Mouse (Mus musculus) kidney, embryonic 16.5 days (tissue): ENCODE data around the gene Ufsp1. TPM values are rescaled to one million over a fixed set of nuclear protein-coding genes. Genes with fewer than 3 reads are reported as not detected.

Experiments
- ATAC-seq: fragments of 200-750 bp; cut with Nextera tagmentation; 2 replicates; pipeline ENCODE4 v1.8.0; 2017; ENCODE audit warnings: moderate TSS enrichment; ENCODE audit not compliant: low FRiP score, low TSS enrichment
- H3K27ac ChIP-seq: fragments of 300-500 bp; sonication (generic); 2 replicates; pipeline ENCODE4 v1.5.1; 2014; ENCODE audit warnings: low read length
- H3K27me3 ChIP-seq: fragments of 300-500 bp; sonication (generic); 2 replicates; pipeline ENCODE4 v1.6.1; 2014; ENCODE audit warnings: low read length, control low read depth, mixed read lengths; ENCODE audit not compliant: insufficient read depth
- H3K36me3 ChIP-seq: fragments of 300-500 bp; sonication (generic); 2 replicates; pipeline ENCODE4 v1.6.1; 2014; ENCODE audit warnings: low read length, control low read depth, mixed read lengths; ENCODE audit not compliant: insufficient read depth
- H3K4me1 ChIP-seq: fragments of 300-500 bp; sonication (generic); 2 replicates; pipeline ENCODE4 v1.6.1; 2014; ENCODE audit warnings: low read length, control low read depth, mixed read lengths; ENCODE audit not compliant: insufficient read depth
- H3K4me2 ChIP-seq: fragments of 300-500 bp; sonication (generic); replicated peaks from 2 replicates; pipeline ENCODE4 v1.6.1; 2014; ENCODE audit warnings: low read depth, low read length
- H3K4me3 ChIP-seq: fragments of 300-500 bp; sonication (generic); 2 replicates; pipeline ENCODE4 v1.5.1; 2014; ENCODE audit warnings: mild to moderate bottlenecking, low read length
- H3K9ac ChIP-seq: fragments of 300-500 bp; sonication (generic); replicated peaks from 2 replicates; pipeline ENCODE4 v1.6.1; 2014; ENCODE audit warnings: low read length
- H3K9me3 ChIP-seq: fragments of 300-500 bp; sonication (generic); 2 replicates; pipeline ENCODE4 v1.6.1; 2016; ENCODE audit warnings: low read length, control low read depth
- WGBS: fragments of 180-500 bp; shearing (Covaris S2); extraction: QIAGEN DNeasy Blood & Tissue Kit; methylation state at CpG from one replicate; pipeline ENCODE4 v1.1.7; 2014; 5-methylcytosine and 5-hydroxymethylcytosine counted together
- polyA plus RNA-seq: library from polyadenylated mRNA; unstranded; fragments of >200 nt; fragmentation: Nextera tagmentation; extraction: Ambion mirVana; gene quantifications from 2 replicates; pipeline ENCODE4 v1.2.1, GENCODE M21; 2015

Ufsp1 gene
- polyA plus RNA-seq, 1 experiment from 2014 or later, result 7.2 TPM

DNA sequence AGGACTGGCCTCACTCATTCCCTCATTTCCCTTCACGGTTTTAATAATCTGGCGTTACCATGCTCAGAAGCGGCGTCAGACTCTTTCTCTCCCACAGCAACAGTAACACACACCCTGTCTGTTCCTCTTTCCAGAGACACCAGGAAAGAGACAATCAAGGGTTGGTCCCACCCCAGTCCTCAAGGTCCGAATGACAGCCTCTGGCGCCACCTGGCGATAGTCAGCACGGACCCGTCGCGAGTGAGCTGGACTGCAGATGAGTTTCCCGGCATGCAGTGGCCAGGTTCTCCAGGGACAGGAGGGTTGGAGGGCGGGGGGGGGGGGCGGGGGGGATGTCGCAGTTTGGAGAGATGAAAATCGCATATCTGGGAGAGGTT lies 7.8 kb upstream of the Ufsp1 start:
- peaks cover 44% of the 10 kb centered on the region for H3K27me3 ChIP-seq
- peak overlapping the region; percentile 45 for H3K4me3 ChIP-seq
- peak overlapping the region; percentile 75 for H3K4me2 ChIP-seq
- no peaks in the 10 kb centered on the region for H3K9me3 ChIP-seq
- peaks cover 28% of the 10 kb centered on the region for H3K4me1 ChIP-seq
- H3K36me3 ChIP-seq, result no peaks in the 10 kb centered on the region
- WGBS, result under 1% methylated on average over 16 of the region's 16 CpGs
- no peak overlapping the region for H3K9ac ChIP-seq
- H3K27ac ChIP-seq, result no peak overlapping the region
- peak; percentile 57 for ATAC-seq

DNA sequence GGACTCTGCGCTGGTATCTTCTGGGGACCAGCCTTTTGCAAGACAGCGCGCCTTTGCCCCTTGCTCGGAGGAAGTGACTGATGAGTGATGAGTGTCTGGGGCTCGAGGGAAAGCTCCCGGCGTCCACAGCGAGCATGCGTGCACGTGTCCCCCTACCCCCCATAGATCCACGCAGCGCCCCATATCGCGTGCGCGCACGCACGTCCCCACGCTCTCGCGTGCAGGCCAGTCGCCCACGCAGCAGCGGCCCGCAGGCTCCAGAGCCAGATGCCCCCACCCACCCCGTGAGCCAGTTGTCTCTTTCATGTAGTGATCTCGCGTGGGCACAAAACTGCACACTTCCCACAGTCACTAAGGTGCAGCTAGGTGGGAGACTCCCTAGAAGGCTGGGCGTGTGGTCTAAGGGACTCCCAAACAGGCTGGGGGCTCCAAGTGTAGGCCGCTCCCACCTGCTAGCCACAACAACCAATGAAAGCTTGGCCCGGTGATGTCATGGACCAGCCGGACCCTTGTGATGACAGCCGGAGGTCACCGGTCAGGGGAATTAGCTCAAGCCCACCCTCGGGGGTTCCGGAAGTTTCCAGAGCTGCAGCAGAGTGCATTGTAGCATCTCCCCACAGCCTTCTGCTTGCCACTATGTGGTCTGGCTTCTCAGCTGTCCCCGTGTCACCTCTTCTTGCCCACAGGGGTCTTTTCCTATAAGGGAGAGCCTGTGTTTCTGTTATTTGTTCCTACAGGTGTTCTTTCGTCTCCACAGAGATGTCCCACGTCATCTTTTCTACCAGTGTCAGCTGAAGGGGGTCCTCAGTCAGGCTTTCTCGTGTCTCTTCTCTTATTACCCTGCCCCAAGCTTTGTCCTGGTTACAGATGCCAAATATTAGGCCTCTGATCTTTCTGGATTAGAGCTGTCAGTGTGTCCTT lies 7.1 kb upstream of the Ufsp1 start, which contains the start of gene Ache:
Gene Ache, plus strand, starts transcription at position 488 of the 921 bp plus-strand sequence.
- H3K4me1 ChIP-seq, result peaks cover 28% of the 10 kb centered on the region
- 1% methylated on average over 40 of the region's 40 CpGs for WGBS
- no peaks in the 10 kb centered on the region for H3K36me3 ChIP-seq
- no peak within 1 kb of the TSS for H3K27ac ChIP-seq
- H3K4me2 ChIP-seq, result peak within 1 kb of the TSS; percentile 75
- H3K9ac ChIP-seq, result peak within 1 kb of the TSS; percentile 31
- ATAC-seq, result peak; percentile 32
- H3K4me3 ChIP-seq, result peak within 1 kb of the TSS; percentile 45
- no peaks in the 10 kb centered on the region for H3K9me3 ChIP-seq
- peaks cover 46% of the 10 kb centered on the region for H3K27me3 ChIP-seq

DNA sequence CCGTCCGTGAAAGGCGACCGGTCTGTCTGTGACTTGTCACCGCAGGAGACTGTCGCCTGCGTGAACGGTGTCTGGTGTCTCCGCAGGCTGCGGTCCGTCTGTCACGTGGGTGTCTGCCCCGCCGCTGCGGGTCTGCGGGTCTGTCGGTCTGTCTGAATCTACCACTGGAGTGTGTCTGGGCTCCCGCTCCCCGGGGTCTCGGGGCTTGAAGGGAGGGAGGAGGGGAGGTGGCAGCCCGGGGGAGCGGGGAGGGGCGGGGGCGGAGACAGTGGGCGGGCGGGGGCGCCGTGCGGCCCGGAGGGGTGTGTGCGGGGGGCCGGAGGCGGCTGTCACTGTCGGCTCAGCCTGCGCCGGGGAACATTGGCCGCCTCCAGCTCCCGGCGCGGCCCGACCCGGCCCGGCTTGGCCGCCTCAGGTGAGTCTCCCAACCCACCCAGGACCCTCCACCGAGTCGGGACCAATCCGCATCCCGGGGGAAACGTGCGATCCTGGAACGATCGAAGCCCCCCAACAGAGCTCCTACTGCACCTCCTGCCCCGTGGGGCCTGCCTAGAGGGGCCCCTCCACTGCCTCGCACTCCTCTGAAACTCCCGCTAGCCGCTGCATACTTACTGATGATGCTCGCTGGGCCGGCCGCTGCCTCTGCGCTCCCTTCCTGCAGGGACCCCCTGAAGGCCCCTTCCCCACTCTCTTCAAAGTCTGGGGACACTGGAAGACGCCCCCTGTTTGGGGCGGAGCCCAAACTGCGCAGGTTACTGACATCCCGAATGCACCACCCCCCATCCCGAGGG lies 6.3 kb upstream of the Ufsp1 start:
- H3K4me3 ChIP-seq, result peak overlapping the region; percentile 45
- peak overlapping the region; percentile 75 for H3K4me2 ChIP-seq
- peak; percentile 32 for ATAC-seq
- peaks cover 33% of the 10 kb centered on the region for H3K4me1 ChIP-seq
- peak overlapping the region; percentile 30 for H3K9ac ChIP-seq
- peaks cover 46% of the 10 kb centered on the region for H3K27me3 ChIP-seq
- no peaks in the 10 kb centered on the region for H3K9me3 ChIP-seq
- WGBS, result under 1% methylated on average over 56 of the region's 65 CpGs
- H3K36me3 ChIP-seq, result no peaks in the 10 kb centered on the region
- H3K27ac ChIP-seq, result no peak overlapping the region

DNA sequence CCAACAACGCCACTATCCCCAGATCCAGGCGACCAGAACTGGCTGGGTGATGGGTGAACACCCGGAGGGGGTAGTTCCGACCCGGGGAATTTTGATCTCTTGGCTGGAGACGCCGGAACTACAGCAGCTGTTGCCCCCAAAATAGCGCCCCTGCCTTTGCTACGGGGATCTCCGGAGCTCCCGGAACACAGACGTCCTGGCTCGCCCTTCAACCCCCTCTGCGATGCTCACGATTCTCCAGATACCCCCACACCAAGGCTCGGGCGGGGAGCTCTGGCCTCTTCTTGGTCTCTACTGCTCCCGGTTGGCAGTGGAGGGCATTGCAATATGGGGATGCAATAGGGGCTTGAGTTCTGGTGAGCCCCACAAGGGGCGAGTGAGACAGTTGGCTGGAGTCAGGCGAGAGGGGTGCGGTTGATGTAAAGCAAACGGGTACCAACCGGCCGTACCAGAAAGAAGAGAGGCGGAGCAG lies 5.4 kb upstream of the Ufsp1 start:
- no peak for ATAC-seq
- Histone ChIP-seq H3K4me1 (peaks cover 33% of the 10 kb centered on the region), H3K27ac (no peak overlapping the region), H3K4me2 (peak overlapping the region; percentile 75), H3K9ac (no peak overlapping the region), H3K4me3 (peak overlapping the region; percentile 45), H3K27me3 (peaks cover 46% of the 10 kb centered on the region), H3K9me3 (no peaks in the 10 kb centered on the region), H3K36me3 (no peaks in the 10 kb centered on the region)
- 2% methylated on average over 25 of the region's 25 CpGs for WGBS

DNA sequence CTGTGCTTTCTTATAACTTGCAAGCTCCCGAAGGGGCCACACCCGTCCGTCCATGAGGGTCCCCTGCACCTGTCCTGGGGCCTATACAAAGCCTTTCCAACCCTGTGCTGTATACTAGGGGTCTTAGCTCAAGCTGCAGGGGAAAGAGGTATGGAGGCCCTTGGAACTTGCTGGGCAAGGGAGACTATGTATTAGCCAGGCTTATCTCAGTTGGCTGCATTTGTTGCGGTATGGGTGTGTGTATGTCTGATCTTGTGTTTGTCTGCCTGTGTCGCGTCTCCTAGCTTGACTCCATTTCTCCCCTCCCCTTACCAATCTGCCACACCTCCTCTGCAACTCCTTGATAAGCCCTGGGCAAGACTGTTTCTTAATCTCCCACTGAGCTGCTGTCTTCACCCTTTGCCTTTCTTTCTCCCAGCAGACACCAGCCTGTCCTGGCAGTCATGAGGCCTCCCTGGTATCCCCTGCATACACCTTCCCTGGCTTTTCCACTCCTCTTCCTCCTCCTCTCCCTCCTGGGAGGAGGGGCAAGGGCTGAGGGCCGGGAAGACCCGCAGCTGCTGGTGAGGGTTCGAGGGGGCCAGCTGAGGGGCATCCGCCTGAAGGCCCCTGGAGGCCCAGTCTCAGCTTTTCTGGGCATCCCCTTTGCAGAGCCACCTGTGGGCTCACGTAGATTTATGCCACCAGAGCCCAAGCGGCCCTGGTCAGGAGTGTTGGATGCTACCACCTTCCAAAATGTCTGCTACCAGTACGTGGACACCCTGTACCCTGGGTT lies 4.7 kb upstream of the Ufsp1 start:
- H3K4me2 ChIP-seq, result no peak overlapping the region
- H3K36me3 ChIP-seq, result no peaks in the 10 kb centered on the region
- H3K9me3 ChIP-seq, result no peaks in the 10 kb centered on the region
- H3K4me3 ChIP-seq, result peak overlapping the region; percentile 45; the same call in 1 of the 2 replicates
- 52% methylated on average over 13 of the region's 13 CpGs for WGBS
- peaks cover 46% of the 10 kb centered on the region for H3K27me3 ChIP-seq
- no peak overlapping the region for H3K27ac ChIP-seq
- H3K9ac ChIP-seq, result no peak overlapping the region
- no peak for ATAC-seq
- H3K4me1 ChIP-seq, result peaks cover 35% of the 10 kb centered on the region

DNA sequence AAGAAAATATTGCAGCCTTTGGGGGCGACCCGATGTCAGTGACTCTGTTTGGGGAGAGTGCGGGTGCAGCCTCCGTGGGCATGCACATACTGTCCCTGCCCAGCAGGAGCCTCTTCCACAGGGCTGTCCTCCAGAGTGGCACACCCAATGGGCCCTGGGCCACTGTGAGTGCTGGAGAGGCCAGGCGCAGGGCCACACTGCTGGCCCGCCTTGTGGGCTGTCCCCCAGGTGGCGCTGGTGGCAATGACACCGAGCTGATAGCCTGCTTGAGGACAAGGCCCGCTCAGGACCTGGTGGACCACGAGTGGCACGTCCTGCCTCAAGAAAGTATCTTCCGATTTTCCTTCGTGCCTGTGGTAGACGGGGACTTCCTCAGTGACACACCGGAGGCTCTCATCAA lies 3.8 kb upstream of the Ufsp1 start:
- no peak overlapping the region for H3K4me2 ChIP-seq

DNA sequence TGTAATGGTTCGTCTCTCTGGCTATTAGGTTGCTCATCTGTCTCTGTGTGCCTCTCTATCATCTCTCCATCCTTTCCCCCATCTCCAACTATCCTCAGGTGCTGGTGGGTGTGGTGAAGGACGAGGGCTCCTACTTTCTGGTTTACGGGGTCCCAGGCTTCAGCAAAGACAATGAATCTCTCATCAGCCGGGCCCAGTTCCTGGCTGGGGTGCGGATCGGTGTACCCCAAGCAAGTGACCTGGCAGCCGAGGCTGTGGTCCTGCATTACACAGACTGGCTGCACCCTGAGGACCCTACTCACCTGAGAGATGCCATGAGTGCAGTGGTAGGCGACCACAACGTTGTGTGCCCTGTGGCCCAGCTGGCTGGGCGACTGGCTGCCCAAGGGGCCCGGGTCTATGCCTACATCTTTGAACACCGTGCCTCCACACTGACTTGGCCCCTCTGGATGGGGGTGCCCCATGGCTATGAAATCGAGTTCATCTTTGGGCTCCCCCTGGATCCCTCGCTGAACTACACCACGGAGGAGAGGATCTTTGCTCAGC lies 3.0 kb upstream of the Ufsp1 start:
- Histone ChIP-seq H3K27ac (no peak overlapping the region), H3K27me3 (peaks cover 43% of the 10 kb centered on the region), H3K4me1 (peaks cover 40% of the 10 kb centered on the region), H3K36me3 (peaks cover 13% of the 10 kb centered on the region), H3K9me3 (no peaks in the 10 kb centered on the region), H3K4me2 (no peak overlapping the region), H3K9ac (0 out of 2 replicates have a peak overlapping the region, but pooled peaks have one; percentile 6), H3K4me3 (no peak overlapping the region)
- WGBS, result 76% methylated on average over 15 of the region's 15 CpGs
- no peak for ATAC-seq

More for the DNA sequence above, 3.8 kb upstream of the Ufsp1 start:
- Histone ChIP-seq H3K4me1 (peaks cover 42% of the 10 kb centered on the region), H3K27ac (no peak overlapping the region), H3K27me3 (peaks cover 46% of the 10 kb centered on the region), H3K4me3 (no peak overlapping the region), H3K36me3 (peaks cover 5% of the 10 kb centered on the region; the same call in 1 of the 2 replicates), H3K9me3 (no peaks in the 10 kb centered on the region), H3K9ac (no peak overlapping the region)
- 20% methylated on average over 15 of the region's 15 CpGs for WGBS
- no peak for ATAC-seq

DNA sequence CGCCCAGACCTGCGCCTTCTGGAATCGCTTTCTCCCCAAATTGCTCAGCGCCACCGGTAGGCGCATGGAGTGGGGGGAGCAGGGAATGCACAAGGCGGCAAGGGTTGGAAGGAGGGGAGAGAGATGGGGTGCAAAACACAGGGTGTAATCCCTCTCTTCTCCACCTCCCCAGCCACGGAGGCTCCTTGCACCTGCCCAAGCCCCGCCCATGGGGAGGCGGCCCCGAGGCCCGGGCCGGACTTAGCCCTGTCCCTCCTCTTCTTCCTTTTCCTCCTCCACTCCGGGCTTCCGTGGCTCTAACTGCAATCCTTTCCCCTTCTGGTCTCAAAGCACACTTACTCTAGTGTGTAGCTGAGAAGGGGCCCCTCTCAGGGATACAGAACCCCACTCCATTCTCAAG lies 1.1 kb upstream of the Ufsp1 start:
- Histone ChIP-seq H3K9ac (peak overlapping the region; percentile 82), H3K4me2 (peak overlapping the region; percentile 98), H3K4me1 (peaks cover 24% of the 10 kb centered on the region), H3K4me3 (peak overlapping the region; percentile 63), H3K27ac (peak overlapping the region; percentile 96), H3K27me3 (peaks cover 28% of the 10 kb centered on the region), H3K9me3 (no peaks in the 10 kb centered on the region), H3K36me3 (peaks cover 32% of the 10 kb centered on the region)
- 0% methylated on average over 15 of the region's 15 CpGs for WGBS
- peak; percentile 62 for ATAC-seq

DNA sequence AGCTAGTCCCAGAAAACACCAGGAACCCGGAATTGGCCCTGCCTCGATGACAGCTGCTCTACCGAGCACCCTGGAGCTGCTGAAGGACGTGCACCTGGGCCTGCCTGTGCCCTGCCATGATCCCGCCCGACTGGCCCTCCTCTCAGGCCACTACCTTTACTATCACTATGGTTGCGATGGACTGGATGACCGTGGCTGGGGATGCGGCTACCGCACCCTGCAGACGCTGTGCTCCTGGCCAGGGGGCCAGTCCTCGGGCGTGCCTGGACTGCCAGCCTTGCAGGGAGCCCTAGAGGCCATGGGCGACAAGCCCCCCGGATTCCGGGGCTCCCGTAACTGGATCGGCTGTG lies 290 bp downstream of the Ufsp1 start:
- no peaks in the 10 kb centered on the region for H3K9me3 ChIP-seq
- peak overlapping the region; percentile 63 for H3K4me3 ChIP-seq
- H3K9ac ChIP-seq, result peak overlapping the region; percentile 76
- WGBS, result 5% methylated on average over 18 of the region's 18 CpGs
- peak overlapping the region; percentile 85 for H3K27ac ChIP-seq
- peaks cover 14% of the 10 kb centered on the region for H3K4me1 ChIP-seq
- peaks cover 17% of the 10 kb centered on the region for H3K27me3 ChIP-seq
- ATAC-seq, result peak; percentile 60
- peak overlapping the region; percentile 98 for H3K4me2 ChIP-seq
- peaks cover 46% of the 10 kb centered on the region for H3K36me3 ChIP-seq
